Mouse (Mus musculus): ENCODE measurements around the gene Cldn7. TPM values are rescaled to one million over a fixed set of nuclear protein-coding genes. Genes with fewer than 3 reads are reported as not detected.

Gene Cldn7
- polyA plus RNA-seq, 1 experiment from 2014 or later = 0.32 TPM

DNA sequence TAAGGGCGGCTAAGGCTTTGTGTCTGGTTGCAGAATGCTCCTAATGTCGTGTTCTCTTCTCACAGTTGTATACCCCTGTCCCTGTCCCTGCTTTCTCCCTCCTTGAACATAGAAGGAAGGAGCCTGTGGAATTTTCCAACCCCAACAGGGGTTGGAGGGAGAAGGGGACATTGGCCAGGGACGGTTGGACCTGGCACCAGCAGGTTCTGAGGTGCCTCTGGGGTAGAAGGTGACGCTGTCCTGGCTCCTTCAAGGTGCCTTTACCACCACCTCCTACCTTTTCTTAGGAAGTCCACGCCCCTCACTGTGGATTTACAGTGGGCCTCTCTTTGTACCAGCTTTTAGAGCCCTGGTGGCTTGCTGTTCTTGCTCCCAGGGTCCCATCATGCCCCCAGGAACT is 26.7 kb upstream of the Cldn7 start:
- H3K4me2 ChIP-seq (replicated peaks) = no peak overlapping the region
- H3K9ac ChIP-seq = no peak overlapping the region
- H3K27ac ChIP-seq = no peak overlapping the region
- WGBS = 61% methylated on average over 5 of the region's 5 CpGs
- no peaks in the 10 kb centered on the region for H3K36me3 ChIP-seq (replicated peaks; ENCODE audit: control insufficient read depth, insufficient read depth)
- ATAC-seq (ENCODE audit: low FRiP score) = no peak
- no peak for DNase-seq (ENCODE audit: low spot score)
- H3K4me1 ChIP-seq (replicated peaks; ENCODE audit: control insufficient read depth, insufficient read depth, low read length) = no peaks in the 10 kb centered on the region; the same call in 1 of the 2 replicates
- no peak overlapping the region for H3K4me3 ChIP-seq (replicated peaks; ENCODE audit: low read length)
- H3K9me3 ChIP-seq (ENCODE audit: control insufficient read depth, low read length) = no peaks in the 10 kb centered on the region
- H3K27me3 ChIP-seq (ENCODE audit: control insufficient read depth, insufficient read depth, low read length) = peaks cover 36% of the 10 kb centered on the region

DNA sequence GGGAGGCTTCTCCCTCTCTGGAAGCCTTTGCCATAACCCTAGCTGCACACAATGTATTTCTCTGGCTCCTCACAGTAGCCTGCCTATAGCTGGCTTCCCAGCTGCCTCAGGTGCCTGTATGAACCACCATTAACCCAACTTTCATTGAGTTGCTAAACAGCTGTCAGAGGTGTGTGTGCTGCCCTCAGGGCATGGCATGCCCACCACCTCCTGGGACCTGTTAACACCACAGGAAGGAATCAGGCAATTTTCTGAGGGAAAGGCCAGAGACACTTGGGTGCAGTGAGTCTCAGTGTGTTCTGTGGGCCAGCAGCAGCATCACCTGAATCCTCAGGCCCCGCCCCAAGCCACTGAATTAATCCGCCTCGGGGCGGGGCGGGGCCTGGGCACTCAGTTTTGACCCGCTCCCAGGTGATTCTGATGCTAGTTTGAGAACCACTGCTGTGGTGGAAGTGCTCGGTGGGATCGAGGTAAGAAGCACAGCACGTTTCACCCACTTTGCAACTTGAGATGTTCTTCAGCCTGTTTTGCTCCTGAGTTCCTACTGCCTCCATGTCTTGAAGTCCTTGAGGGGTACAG is 26.1 kb upstream of the Cldn7 start:
- DNase-seq (ENCODE audit: low spot score) = no peak
- Histone ChIP-seq H3K9me3 (ENCODE audit: control insufficient read depth, low read length) (no peaks in the 10 kb centered on the region), H3K9ac (no peak overlapping the region), H3K4me1 (replicated peaks; ENCODE audit: control insufficient read depth, insufficient read depth, low read length) (no peaks in the 10 kb centered on the region; the same call in 1 of the 2 replicates), H3K4me2 (replicated peaks) (no peak overlapping the region), H3K27me3 (ENCODE audit: control insufficient read depth, insufficient read depth, low read length) (peaks cover 36% of the 10 kb centered on the region), H3K27ac (no peak overlapping the region), H3K4me3 (replicated peaks; ENCODE audit: low read length) (no peak overlapping the region), H3K36me3 (replicated peaks; ENCODE audit: control insufficient read depth, insufficient read depth) (no peaks in the 10 kb centered on the region)
- 33% methylated on average over 9 of the region's 9 CpGs for WGBS
- no peak for ATAC-seq (ENCODE audit: low FRiP score)

GRCm38 (mm10) chr11:69939181-69939580 is 25.4 kb upstream of the Cldn7 start:
- Histone ChIP-seq H3K36me3 (replicated peaks; ENCODE audit: control insufficient read depth, insufficient read depth) (no peaks in the 10 kb centered on the region), H3K4me3 (replicated peaks; ENCODE audit: low read length) (no peak overlapping the region), H3K27me3 (ENCODE audit: control insufficient read depth, insufficient read depth, low read length) (peaks cover 36% of the 10 kb centered on the region), H3K9me3 (ENCODE audit: control insufficient read depth, low read length) (no peaks in the 10 kb centered on the region), H3K9ac (no peak overlapping the region), H3K4me2 (replicated peaks) (no peak overlapping the region), H3K4me1 (replicated peaks; ENCODE audit: control insufficient read depth, insufficient read depth, low read length) (no peaks in the 10 kb centered on the region; the same call in 1 of the 2 replicates), H3K27ac (no peak overlapping the region)
- DNase-seq (ENCODE audit: low spot score) (no peak), ATAC-seq (ENCODE audit: low FRiP score) (no peak)
- 77% methylated on average over 5 of the region's 5 CpGs for WGBS

DNA sequence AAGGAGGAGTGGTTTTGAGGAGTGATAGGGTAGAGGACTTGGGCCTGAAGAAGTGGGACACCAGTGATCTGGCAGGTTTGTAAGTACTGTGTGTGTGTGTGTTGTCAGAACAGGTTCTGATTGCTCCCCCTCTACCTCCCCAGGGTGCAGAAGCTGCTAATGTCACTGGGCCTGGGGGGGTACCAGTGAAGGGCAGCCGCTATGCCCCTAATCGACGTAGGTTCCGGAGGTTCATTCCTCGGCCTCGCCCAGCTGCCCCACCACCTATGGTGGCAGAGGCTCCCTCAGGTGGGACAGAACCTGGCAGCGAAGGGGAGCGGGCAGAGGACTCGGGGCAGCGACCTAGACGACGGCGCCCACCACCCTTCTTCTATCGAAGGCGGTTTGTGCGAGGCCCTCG is 24.8 kb upstream of the Cldn7 start:
- no peak for ATAC-seq (ENCODE audit: low FRiP score)
- Histone ChIP-seq H3K9ac (no peak overlapping the region), H3K27me3 (ENCODE audit: control insufficient read depth, insufficient read depth, low read length) (peaks cover 32% of the 10 kb centered on the region), H3K4me2 (replicated peaks) (no peak overlapping the region), H3K4me3 (replicated peaks; ENCODE audit: low read length) (no peak overlapping the region), H3K9me3 (ENCODE audit: control insufficient read depth, low read length) (no peaks in the 10 kb centered on the region), H3K4me1 (replicated peaks; ENCODE audit: control insufficient read depth, insufficient read depth, low read length) (no peaks in the 10 kb centered on the region; the same call in 1 of the 2 replicates), H3K36me3 (replicated peaks; ENCODE audit: control insufficient read depth, insufficient read depth) (no peaks in the 10 kb centered on the region), H3K27ac (no peak overlapping the region)
- 93% methylated on average over 17 of the region's 17 CpGs for WGBS
- DNase-seq (ENCODE audit: low spot score) = no peak

DNA sequence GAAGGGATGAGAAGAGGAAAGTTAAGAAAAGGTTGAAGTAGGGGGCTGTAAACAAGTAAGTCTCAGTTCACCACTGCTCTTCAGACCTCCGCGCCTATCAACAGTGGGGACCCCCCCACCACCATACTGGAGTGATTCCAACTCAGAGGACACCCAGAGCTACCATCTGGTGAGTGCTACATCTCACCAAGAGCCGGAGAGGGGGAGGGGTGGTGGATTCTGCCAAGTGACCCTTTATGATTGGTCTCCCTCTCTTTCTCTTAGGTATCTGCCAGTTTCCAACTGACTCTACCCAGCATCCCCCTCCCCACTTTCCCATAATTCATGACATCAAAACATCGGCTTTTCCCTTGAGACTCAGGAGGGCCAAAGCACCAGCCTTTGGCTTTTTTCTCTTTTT is 23.6 kb upstream of the Cldn7 start:
- peaks cover 26% of the 10 kb centered on the region for H3K27me3 ChIP-seq (ENCODE audit: control insufficient read depth, insufficient read depth, low read length)
- ATAC-seq (ENCODE audit: low FRiP score) (no peak), DNase-seq (ENCODE audit: low spot score) (no peak)
- no peak overlapping the region for H3K4me3 ChIP-seq (replicated peaks; ENCODE audit: low read length)
- no peaks in the 10 kb centered on the region; the same call in 1 of the 2 replicates for H3K4me1 ChIP-seq (replicated peaks; ENCODE audit: control insufficient read depth, insufficient read depth, low read length)
- H3K9ac ChIP-seq = no peak overlapping the region
- no peaks in the 10 kb centered on the region; the same call in 1 of the 2 replicates for H3K36me3 ChIP-seq (replicated peaks; ENCODE audit: control insufficient read depth, insufficient read depth)
- H3K4me2 ChIP-seq (replicated peaks) = no peak overlapping the region
- WGBS = 74% methylated on average over 4 of the region's 4 CpGs
- H3K27ac ChIP-seq = no peak overlapping the region
- no peaks in the 10 kb centered on the region for H3K9me3 ChIP-seq (ENCODE audit: control insufficient read depth, low read length)

DNA sequence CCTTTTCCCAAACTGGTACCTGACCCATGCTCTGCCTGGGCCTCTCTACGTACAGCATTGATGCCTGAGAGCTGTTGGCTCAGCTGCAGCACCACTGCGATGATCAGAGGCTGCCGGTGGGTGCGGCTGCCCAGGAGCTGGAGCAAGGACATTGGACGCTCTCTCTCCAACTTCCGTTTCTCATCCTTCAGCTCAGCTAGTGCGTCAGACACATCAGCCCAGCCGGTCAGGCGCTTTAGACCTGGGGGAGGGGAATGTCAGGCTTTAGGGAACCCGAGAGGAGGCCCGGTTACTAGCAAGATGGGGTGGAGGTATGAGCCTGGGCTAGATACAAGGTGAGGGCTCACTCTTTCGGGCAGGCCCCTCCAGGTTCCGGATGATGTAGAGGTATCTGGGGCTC is 19.4 kb upstream of the Cldn7 start:
- H3K4me1 ChIP-seq (replicated peaks; ENCODE audit: control insufficient read depth, insufficient read depth, low read length) = peaks cover 6% of the 10 kb centered on the region; the same call in 1 of the 2 replicates
- H3K27me3 ChIP-seq (ENCODE audit: control insufficient read depth, insufficient read depth, low read length) = peaks cover 13% of the 10 kb centered on the region
- H3K9ac ChIP-seq = no peak overlapping the region
- no peak overlapping the region for H3K4me3 ChIP-seq (replicated peaks; ENCODE audit: low read length)
- H3K9me3 ChIP-seq (ENCODE audit: control insufficient read depth, low read length) = no peaks in the 10 kb centered on the region
- no peaks in the 10 kb centered on the region; the same call in 1 of the 2 replicates for H3K36me3 ChIP-seq (replicated peaks; ENCODE audit: control insufficient read depth, insufficient read depth)
- no peak for ATAC-seq (ENCODE audit: low FRiP score)
- no peak overlapping the region for H3K4me2 ChIP-seq (replicated peaks)
- no peak for DNase-seq (ENCODE audit: low spot score)
- WGBS = 84% methylated on average over 13 of the region's 13 CpGs
- no peak overlapping the region for H3K27ac ChIP-seq

DNA sequence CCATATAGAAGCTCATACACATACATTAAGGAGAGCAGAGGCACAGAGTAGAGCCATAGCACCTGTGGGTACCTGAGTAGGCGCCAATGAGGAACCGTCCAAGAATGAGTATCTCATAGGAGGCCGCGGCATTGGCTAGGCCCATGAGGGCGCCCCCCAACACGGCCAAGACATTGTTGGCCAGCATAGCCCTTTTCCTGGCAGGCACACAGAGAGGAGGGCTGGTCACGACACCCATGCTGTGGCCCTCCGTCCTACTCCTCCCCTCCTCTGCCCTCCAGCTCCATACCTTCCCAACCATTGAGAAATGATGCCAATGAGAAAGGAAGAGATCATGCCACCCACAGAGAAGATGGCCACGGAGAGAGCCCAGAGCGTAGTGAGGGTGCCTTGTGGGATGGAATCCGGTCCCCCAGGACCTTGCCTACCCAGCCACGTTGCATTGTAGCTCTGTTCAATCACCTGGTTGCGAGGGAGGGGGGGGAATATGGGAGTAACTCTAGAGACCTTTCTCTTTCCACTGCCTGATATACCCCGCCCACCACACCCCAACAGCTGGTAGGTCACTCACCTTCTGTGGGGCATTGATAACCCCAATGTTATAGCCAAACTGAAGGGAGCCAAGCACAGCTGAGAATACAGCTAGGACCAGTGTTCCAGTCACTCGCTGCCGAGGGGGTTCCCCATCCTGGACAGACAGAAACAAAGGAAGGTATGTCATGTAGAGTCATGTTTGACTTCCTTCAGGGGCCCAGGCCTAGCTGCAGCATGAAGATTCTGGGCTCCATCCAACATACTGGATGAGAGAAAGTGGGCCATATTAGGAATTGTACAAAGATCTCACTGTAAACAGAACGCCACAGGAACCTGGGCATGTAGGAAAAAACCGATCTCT is 18.3 kb upstream of the Cldn7 start:
- Histone ChIP-seq H3K4me3 (replicated peaks; ENCODE audit: low read length) (no peak overlapping the region), H3K27me3 (ENCODE audit: control insufficient read depth, insufficient read depth, low read length) (peaks cover 13% of the 10 kb centered on the region), H3K4me1 (replicated peaks; ENCODE audit: control insufficient read depth, insufficient read depth, low read length) (peaks cover 6% of the 10 kb centered on the region; the same call in 1 of the 2 replicates), H3K4me2 (replicated peaks) (no peak overlapping the region), H3K9me3 (ENCODE audit: control insufficient read depth, low read length) (no peaks in the 10 kb centered on the region), H3K27ac (no peak overlapping the region), H3K36me3 (replicated peaks; ENCODE audit: control insufficient read depth, insufficient read depth) (no peaks in the 10 kb centered on the region; the same call in 1 of the 2 replicates), H3K9ac (no peak overlapping the region)
- DNase-seq (ENCODE audit: low spot score) (no peak), ATAC-seq (ENCODE audit: low FRiP score) (no peak)
- 92% methylated on average over 18 of the region's 18 CpGs for WGBS

- 3% methylated on average over 28 of the region's 29 CpGs for WGBS
- ATAC-seq (ENCODE audit: low FRiP score) = peak; percentile 35; the same call in 1 of the 2 replicates
- Histone ChIP-seq H3K27ac (no peak overlapping the region), H3K4me1 (replicated peaks; ENCODE audit: control insufficient read depth, insufficient read depth, low read length) (peaks cover 6% of the 10 kb centered on the region; the same call in 1 of the 2 replicates), H3K4me2 (replicated peaks) (peak overlapping the region; percentile 58), H3K27me3 (ENCODE audit: control insufficient read depth, insufficient read depth, low read length) (peaks cover 13% of the 10 kb centered on the region), H3K36me3 (replicated peaks; ENCODE audit: control insufficient read depth, insufficient read depth) (no peaks in the 10 kb centered on the region; the same call in 1 of the 2 replicates), H3K9ac (peak overlapping the region; percentile 42; the same call in 1 of the 2 replicates), H3K9me3 (ENCODE audit: control insufficient read depth, low read length) (no peaks in the 10 kb centered on the region), H3K4me3 (replicated peaks; ENCODE audit: low read length) (peak overlapping the region; percentile 40)
- peak; percentile 36 for DNase-seq (ENCODE audit: low spot score)
Measured at GRCm38 (mm10) chr11:69947337-69948065, 17.1 kb upstream of the Cldn7 start.

All from hindbrain, embryonic 14.5 days (tissue).